Mouse (Mus musculus): ENCODE results near the gene Npdc1.
"Not testable (repeated sequence)": the region's sequence is repeated elsewhere in the genome, so short reads cannot be mapped to it uniquely, and the experiment has no call there.

Gene Npdc1

GRCm38 (mm10) chr2:25394281-25395221 lies 4.6 kb upstream of the Npdc1 start:
- in situ Hi-C loops (cut with MboI; ENCODE audit: low sequenced_read_pairs), result no loop called here

GRCm38 (mm10) chr2:25395721-25396596 lies 3.2 kb upstream of the Npdc1 start, which contains the start of gene Entpd2:
Gene Entpd2, plus strand, starts transcription at chr2:25395874.
- in situ Hi-C loops (cut with MboI; ENCODE audit: low sequenced_read_pairs), result no loop called here

- in situ Hi-C loops (cut with MboI; ENCODE audit: low sequenced_read_pairs), result no loop called here
Measured at GRCm38 (mm10) chr2:25396597-25396983, 2.6 kb upstream of the Npdc1 start.

- in situ Hi-C loops (cut with MboI; ENCODE audit: low sequenced_read_pairs), result no loop called here
Measured at GRCm38 (mm10) chr2:25397010-25397409, 2.1 kb upstream of the Npdc1 start.

- in situ Hi-C loops (cut with MboI; ENCODE audit: low sequenced_read_pairs), result no loop called here
Measured at GRCm38 (mm10) chr2:25398065-25398464, 1.1 kb upstream of the Npdc1 start.

GRCm38 (mm10) chr2:25400291-25400690 lies 1.1 kb downstream of the Npdc1 start:
- in situ Hi-C loops (cut with MboI; ENCODE audit: low sequenced_read_pairs), result no loop called here

- in situ Hi-C loops (cut with MboI; ENCODE audit: low sequenced_read_pairs), result no loop called here
Measured at GRCm38 (mm10) chr2:25400764-25401163, 1.6 kb downstream of the Npdc1 start.

- in situ Hi-C loops (cut with MboI; ENCODE audit: low sequenced_read_pairs), result no loop called here
Measured at GRCm38 (mm10) chr2:25402377-25402971, 3.3 kb downstream of the Npdc1 start.

- in situ Hi-C loops (cut with MboI; ENCODE audit: low sequenced_read_pairs), result no loop called here
Measured at GRCm38 (mm10) chr2:25402972-25403601, 3.9 kb downstream of the Npdc1 start.

GRCm38 (mm10) chr2:25403994-25404393 lies 4.8 kb downstream of the Npdc1 start:
- in situ Hi-C loops (cut with MboI; ENCODE audit: low sequenced_read_pairs), result no loop called here

GRCm38 (mm10) chr2:25408908-25409307 lies 9.8 kb downstream of the Npdc1 start:
- in situ Hi-C loops (cut with MboI; ENCODE audit: low sequenced_read_pairs), result no loop called here

GRCm38 (mm10) chr2:25413436-25413835 lies 14.3 kb downstream of the Npdc1 start:
- in situ Hi-C loops (cut with MboI; ENCODE audit: low sequenced_read_pairs), result not testable (repeated sequence)

- in situ Hi-C loops (cut with MboI; ENCODE audit: low sequenced_read_pairs), result no loop called here
Measured at GRCm38 (mm10) chr2:25417426-25417825, 18.3 kb downstream of the Npdc1 start.

GRCm38 (mm10) chr2:25421896-25422295 lies 22.7 kb downstream of the Npdc1 start:
- in situ Hi-C loops (cut with MboI; ENCODE audit: low sequenced_read_pairs), result no loop called here

GRCm38 (mm10) chr2:25422587-25423410 lies 23.6 kb downstream of the Npdc1 start, which contains the start of gene Fut7:
Gene Fut7, plus strand, starts transcription at chr2:25423267.
- in situ Hi-C loops (cut with MboI; ENCODE audit: low sequenced_read_pairs), result no loop called here

- in situ Hi-C loops (cut with MboI; ENCODE audit: low sequenced_read_pairs), result no loop called here
Measured at GRCm38 (mm10) chr2:25423626-25424025, 24.5 kb downstream of the Npdc1 start.

- in situ Hi-C loops (cut with MboI; ENCODE audit: low sequenced_read_pairs), result no loop called here
Measured at GRCm38 (mm10) chr2:25425481-25425880, 26.3 kb downstream of the Npdc1 start.

GRCm38 (mm10) chr2:25426721-25427191 lies 27.6 kb downstream of the Npdc1 start:
- in situ Hi-C loops (cut with MboI; ENCODE audit: low sequenced_read_pairs), result no loop called here

GRCm38 (mm10) chr2:25427256-25427655 lies 28.1 kb downstream of the Npdc1 start:
- in situ Hi-C loops (cut with MboI; ENCODE audit: low sequenced_read_pairs), result no loop called here
